Mouse (Mus musculus) erythroid progenitor cell, adult 5-6 weeks (primary cell): ENCODE measurements around the gene Trpc2. TPM values are rescaled to one million over a fixed set of nuclear protein-coding genes. Genes with fewer than 3 reads are reported as not detected.
"Not testable (repeated sequence)": the region's sequence is repeated elsewhere in the genome, so short reads cannot be mapped to it uniquely, and the experiment has no call there.

Experiments
- ATAC-seq: replicated peaks from 2 replicates; pipeline ENCODE4 v1.8.0; 2016; ENCODE audit warnings: moderate number of reproducible peaks, mild to moderate bottlenecking, moderate TSS enrichment, inconsistent platforms; ENCODE audit not compliant: poor library complexity, low FRiP score, severe bottlenecking
- total RNA-seq, 2 experiments: library from RNA; stranded (forward) in 1 of 2; stranded (reverse) in 1 of 2; fragments of 150-400 nt in 1 of 2; fragments of 186-747, 209-891 nt in 1 of 2; gene quantifications; 2 replicates each; pipeline versions ENCODE4 v1.2.3 to v1.2.4; 2015 to 2017; ENCODE audit warnings: low replicate concordance in 2 of 2

The Trpc2 gene
- total RNA-seq (2015; ENCODE audit: low replicate concordance): 2.5 TPM in 1 of 2 replicates, not detected in the other
- 0.83 TPM in 1 of 2 replicates, not detected in the other for total RNA-seq (2017; ENCODE audit: low replicate concordance)

- ATAC-seq: no peak
Observed at GRCm38 (mm10) chr7:102082816-102083215, at the start of gene Trpc2. TSS of gene Trpc2 (plus strand) at chr7:102083116.

- no peak for ATAC-seq
Observed at GRCm38 (mm10) chr7:102034904-102035303, 48.0 kb upstream of the Trpc2 start.

GRCm38 (mm10) chr7:102035534-102035933 lies 47.4 kb upstream of the Trpc2 start:
- ATAC-seq: no peak

GRCm38 (mm10) chr7:102037318-102037717 lies 45.6 kb upstream of the Trpc2 start:
- no peak for ATAC-seq

- ATAC-seq: no peak
Observed at GRCm38 (mm10) chr7:102042314-102042713, 40.6 kb upstream of the Trpc2 start.

GRCm38 (mm10) chr7:102048524-102048923 lies 34.4 kb upstream of the Trpc2 start:
- not testable (repeated sequence) for ATAC-seq

GRCm38 (mm10) chr7:102061353-102061752 lies 21.6 kb upstream of the Trpc2 start:
- ATAC-seq: no peak

- no peak for ATAC-seq
Observed at GRCm38 (mm10) chr7:102062203-102062602, 20.7 kb upstream of the Trpc2 start.

GRCm38 (mm10) chr7:102063891-102064290 lies 19.0 kb upstream of the Trpc2 start:
- ATAC-seq: no peak

GRCm38 (mm10) chr7:102064655-102065045 lies 18.3 kb upstream of the Trpc2 start:
- 0 out of 2 replicates have a peak, but pooled peaks have one; percentile 12 for ATAC-seq

- peak; percentile 97 for ATAC-seq
Observed at GRCm38 (mm10) chr7:102065046-102065891, 17.6 kb upstream of the Trpc2 start, which contains the start of the genes Rnf121, Xndc1 and Xntrpc. TSS of gene Rnf121 (minus strand) at chr7:102065469. TSS of gene Xndc1 (plus strand) at chr7:102065511. TSS of gene Xntrpc (plus strand) at chr7:102065713.

GRCm38 (mm10) chr7:102066363-102066762 lies 16.6 kb upstream of the Trpc2 start:
- ATAC-seq: no peak

GRCm38 (mm10) chr7:102076714-102077296 lies 6.1 kb upstream of the Trpc2 start:
- ATAC-seq: peak; percentile 60

- ATAC-seq: peak; percentile 64; the same call in 1 of the 2 replicates
Observed at GRCm38 (mm10) chr7:102078517-102078916, 4.4 kb upstream of the Trpc2 start.

GRCm38 (mm10) chr7:102080311-102080710 lies 2.6 kb upstream of the Trpc2 start:
- no peak for ATAC-seq

- no peak for ATAC-seq
Observed at GRCm38 (mm10) chr7:102081784-102082183, 1.1 kb upstream of the Trpc2 start.

GRCm38 (mm10) chr7:102084041-102084696 lies 1.3 kb downstream of the Trpc2 start:
- no peak for ATAC-seq

- no peak for ATAC-seq
Observed at GRCm38 (mm10) chr7:102087336-102087735, 4.4 kb downstream of the Trpc2 start.

- no peak for ATAC-seq
Observed at GRCm38 (mm10) chr7:102099760-102100661, 17.1 kb downstream of the Trpc2 start.
